Mouse (Mus musculus): Measurements from ENCODE around the gene Gm14393. TPM values are rescaled to one million over a fixed set of nuclear protein-coding genes. Genes with fewer than 3 reads are reported as not detected.
"Not testable (repeated sequence)": the region's sequence is repeated elsewhere in the genome, so short reads cannot be mapped to it uniquely, and the experiment has no call there.

Gene Gm14393
- total RNA-seq (2021) = 1 to 10 TPM; 1.0 TPM
- long read RNA-seq, experiment 1 = 0 reads
- long read RNA-seq, experiment 2 = 0 reads

- DNase-seq (ENCODE audit: low spot score in 2 of 2) = not testable (repeated sequence)
Measured at GRCm38 (mm10) chr2:175067681-175068261, at the start of gene Gm14393. Gm14393 (minus strand) TSS chr2:175067781.

- DNase-seq (ENCODE audit: low spot score in 2 of 2) = not testable (repeated sequence)
Measured at GRCm38 (mm10) chr2:175044268-175044667, 23.3 kb downstream of the Gm14393 start.

Other genes with a start within 250 kb of the Gm14393 start
- gene Gm14444, start 57.5 kb downstream of the Gm14393 start, total RNA-seq (2021) = under 1 TPM; 0.39 to 0.56 TPM
- 10 to 100 TPM; 10.5 to 12.6 TPM for gene Gm14399, start 74.2 kb upstream of the Gm14393 start, total RNA-seq (2021)
- gene Gm14443, start 108.1 kb upstream of the Gm14393 start, total RNA-seq (2021) = 1 to 10 TPM in 1 of 2 experiments, under 1 TPM in 1; 0.49 to 1.2 TPM
- 10 to 100 TPM; 41.8 to 45.6 TPM for gene Gm14391, start 139.1 kb upstream of the Gm14393 start, total RNA-seq (2021)
- 1 to 10 TPM in 1 of 2 experiments, not detected in 1; 6.3 TPM for gene Gm14440, start 207.3 kb upstream of the Gm14393 start, total RNA-seq (2021)

Measured in gastrocnemius, postnatal 4 days (tissue).